Mouse (Mus musculus) liver, postnatal 0 days (tissue): ENCODE measurements around the gene P2rx1.

ENCODE experiments used
- CTCF ChIP-seq: sonication (generic); IDR thresholded peaks from 2 replicates; pipeline ENCODE4 v1.5.1; 2016; ENCODE audit warnings: antibody characterized with exemption, low read depth
- EP300 ChIP-seq: IDR thresholded peaks from 2 replicates; pipeline ENCODE4 v1.6.1; 2016; ENCODE audit warnings: antibody characterized with exemption, low read depth, mild to moderate bottlenecking

- TF ChIP-seq CTCF (no peak), EP300 (peak; percentile 61; the same call in 1 of the 2 replicates)
Measured at GRCm38 (mm10) chr11:72955339-72955974, 43.4 kb upstream of the P2rx1 start.
